Mouse (Mus musculus) frontal cortex, postnatal 14 days (tissue): ENCODE results near the gene Tlnrd1.
"Not testable (repeated sequence)": the region's sequence is repeated elsewhere in the genome, so short reads cannot be mapped to it uniquely, and the experiment has no call there.

Source experiments
- DNase-seq, 2 experiments: peaks; one replicate each; pipeline ENCODE4 v3.0.0; 2022; ENCODE audit warnings: low spot score in 2 of 2

Tlnrd1 gene

DNA sequence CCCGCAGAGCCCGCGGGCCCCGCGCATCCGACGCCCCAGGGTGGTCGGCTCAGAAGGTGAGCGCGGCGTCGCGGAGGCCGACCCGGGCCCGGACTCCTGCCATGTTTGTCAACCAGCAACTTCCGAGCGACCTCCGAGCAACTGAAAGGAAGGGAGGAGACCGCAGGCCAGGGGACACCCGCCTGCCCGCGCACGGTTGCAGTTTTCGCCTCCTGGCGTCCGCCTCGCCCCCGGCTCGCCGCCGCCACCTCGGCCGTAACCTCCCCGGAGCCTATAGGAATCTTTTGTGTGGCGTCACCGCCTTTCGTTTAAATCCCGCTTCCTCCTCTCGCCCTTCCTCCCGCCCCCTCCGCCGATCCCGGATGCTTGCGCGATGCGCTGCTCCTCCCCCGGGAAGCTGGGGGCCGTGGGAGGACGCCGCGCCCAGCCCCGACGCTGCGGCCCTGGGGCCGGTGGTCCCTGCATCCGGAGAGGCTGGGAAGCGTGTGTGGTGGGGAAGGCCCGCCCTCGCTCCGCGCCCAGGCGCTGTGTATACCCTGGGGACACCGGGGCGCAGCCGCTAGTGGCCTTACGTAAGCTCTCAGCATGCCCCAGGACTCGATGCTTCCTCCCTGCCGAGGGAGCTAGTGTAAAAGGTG lies at the start of gene Tlnrd1, which contains the start of gene Mesd:
TSS of gene Tlnrd1 (minus strand) at position 285 of the 638 bp plus-strand sequence.
TSS of gene Mesd (plus strand) at position 446 of the 638 bp plus-strand sequence.
- DNase-seq = peak; percentile 87 to 88

DNA sequence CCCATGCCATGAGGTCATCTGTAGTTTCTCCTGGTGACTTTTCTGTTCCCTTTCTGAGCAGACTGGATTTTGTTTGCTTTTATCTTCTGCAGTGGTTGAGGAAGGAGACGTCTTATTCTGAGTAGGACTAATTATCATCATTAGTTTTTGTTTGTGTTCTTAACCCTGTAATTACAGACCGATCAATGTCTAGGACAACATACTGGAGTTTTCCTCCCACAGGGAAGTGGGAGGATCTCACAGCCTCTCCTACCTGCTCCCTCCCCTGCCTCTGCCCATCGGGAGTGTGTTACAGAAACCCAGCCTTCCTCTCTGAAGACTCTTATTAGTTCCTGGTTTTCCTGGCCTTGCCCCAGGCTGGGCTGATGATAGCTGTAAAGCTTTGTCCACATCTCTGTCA lies 37.5 kb upstream of the Tlnrd1 start:
- DNase-seq = no peak

DNA sequence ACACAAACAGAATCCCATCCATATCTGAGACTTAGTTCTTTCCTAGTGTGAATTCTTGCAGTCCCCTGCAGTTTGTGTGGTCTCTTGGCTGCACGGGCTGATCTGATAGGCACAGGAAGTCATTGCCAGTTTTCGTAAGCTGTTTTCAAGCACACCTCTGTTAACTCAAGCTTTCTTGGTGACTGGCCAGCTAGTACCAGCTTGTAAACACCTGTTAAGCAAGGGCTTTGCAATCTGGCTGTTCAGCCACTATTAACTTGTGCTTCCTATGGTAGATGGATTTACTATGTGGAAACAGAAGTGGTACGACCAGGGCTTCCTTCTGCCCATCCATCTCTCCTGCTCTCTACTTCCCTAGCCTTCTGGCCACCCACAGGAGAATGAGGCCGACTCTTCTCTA lies 36.1 kb upstream of the Tlnrd1 start:
- DNase-seq = no peak

DNA sequence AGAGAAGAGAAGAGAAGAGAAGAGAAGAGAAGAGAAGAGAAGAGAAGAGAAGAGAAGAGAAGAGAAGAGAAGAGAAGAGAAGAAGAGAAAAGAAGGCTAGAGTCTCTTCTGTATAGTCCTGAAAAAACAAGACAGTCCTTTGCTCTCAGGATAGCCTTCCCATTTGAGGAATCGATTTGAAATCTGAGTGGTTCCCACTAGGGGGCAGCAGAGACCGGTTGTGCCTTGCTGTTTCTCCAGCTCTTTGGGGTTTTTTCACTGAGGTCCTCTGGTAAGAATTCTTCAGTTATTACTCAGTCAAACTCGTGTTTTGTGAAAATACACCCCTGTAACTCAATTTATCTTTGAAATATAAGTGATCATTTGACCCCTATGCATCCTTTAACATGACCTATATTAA lies 30.5 kb upstream of the Tlnrd1 start:
- DNase-seq = peak; percentile 56 to 90

DNA sequence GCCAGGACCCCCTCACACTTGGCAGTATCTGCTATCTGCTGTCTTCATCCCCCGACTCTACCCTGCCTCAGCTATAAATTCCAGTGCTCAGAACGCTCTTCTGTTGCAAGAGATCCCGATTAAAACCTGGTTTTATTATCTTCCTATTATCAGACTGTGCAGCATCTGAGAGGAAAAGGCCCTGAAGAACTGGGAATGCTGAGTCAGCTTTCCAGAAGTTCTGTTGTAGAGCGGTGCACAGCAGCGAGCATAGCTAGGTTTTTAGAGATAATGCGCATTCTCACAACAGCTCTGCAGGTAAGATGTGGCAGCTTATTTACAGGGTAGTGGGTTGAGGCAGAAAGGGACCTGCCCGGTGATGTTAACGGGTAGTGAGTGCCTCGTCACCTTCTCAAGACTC lies 29.9 kb upstream of the Tlnrd1 start:
- no peak for DNase-seq

DNA sequence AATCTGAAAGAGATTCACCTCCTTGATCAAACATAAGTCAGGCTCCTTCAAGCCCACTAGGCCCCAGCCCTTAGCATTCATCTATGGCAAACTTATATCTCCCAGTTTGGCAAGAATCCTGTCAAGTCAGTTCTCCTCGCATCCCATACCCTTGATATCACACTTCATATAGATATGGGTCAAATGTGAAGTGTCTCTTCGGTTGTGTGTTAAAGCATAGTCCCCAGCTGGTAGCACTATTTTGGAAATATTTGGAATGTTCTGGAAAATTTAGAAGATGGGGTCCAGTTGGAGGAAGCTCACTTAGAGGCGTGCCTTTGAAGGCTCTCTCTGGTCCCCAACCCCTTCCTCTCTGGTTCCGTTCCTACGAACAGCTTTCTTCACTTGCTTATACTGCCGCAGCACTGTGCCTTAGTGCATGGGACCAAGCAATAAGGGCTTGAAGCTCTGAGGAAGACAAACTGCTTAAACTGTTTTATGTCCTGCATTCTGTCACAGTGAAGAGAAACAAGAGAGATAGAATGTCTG lies 29.4 kb upstream of the Tlnrd1 start:
- no peak for DNase-seq

DNA sequence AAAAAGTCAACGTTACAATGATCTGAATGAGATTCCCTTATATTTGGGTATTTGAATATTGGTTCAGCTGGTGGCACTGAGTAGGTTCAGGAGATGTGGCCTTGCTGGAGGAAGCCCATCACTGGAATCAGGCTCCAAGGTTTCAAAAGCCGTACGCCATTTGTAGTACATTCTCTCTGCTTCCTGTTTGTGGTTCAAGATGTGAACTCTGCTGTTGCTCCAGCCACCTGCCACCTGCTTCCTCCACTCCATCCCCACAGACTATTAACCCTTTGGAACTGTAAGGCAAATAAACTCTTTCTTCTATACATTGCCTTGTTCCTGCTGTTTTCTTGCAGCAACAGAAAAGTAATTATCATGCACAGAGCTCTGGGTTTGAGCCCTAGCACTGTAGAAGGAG lies 27.8 kb upstream of the Tlnrd1 start:
- no peak for DNase-seq

DNA sequence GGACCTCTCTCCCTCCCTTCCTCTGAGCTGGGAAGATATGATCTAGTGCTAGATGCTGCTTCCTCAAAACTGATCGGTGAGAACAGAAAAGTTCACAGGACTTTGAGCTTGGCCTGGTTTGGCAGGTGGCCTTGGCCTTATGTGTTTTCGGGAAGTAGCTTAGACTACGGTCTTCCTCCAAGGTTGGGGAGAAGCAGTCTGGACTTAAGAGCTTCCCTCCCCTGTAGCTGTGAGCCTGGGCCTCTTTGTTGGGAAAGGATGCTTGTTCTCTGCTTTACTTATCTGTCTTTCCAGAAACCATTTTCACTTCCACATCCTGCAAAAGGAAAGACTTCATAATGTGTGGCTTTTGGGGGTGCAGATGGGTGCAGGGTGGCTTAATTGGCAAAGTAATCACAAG lies 20.7 kb upstream of the Tlnrd1 start:
- no peak for DNase-seq

DNA sequence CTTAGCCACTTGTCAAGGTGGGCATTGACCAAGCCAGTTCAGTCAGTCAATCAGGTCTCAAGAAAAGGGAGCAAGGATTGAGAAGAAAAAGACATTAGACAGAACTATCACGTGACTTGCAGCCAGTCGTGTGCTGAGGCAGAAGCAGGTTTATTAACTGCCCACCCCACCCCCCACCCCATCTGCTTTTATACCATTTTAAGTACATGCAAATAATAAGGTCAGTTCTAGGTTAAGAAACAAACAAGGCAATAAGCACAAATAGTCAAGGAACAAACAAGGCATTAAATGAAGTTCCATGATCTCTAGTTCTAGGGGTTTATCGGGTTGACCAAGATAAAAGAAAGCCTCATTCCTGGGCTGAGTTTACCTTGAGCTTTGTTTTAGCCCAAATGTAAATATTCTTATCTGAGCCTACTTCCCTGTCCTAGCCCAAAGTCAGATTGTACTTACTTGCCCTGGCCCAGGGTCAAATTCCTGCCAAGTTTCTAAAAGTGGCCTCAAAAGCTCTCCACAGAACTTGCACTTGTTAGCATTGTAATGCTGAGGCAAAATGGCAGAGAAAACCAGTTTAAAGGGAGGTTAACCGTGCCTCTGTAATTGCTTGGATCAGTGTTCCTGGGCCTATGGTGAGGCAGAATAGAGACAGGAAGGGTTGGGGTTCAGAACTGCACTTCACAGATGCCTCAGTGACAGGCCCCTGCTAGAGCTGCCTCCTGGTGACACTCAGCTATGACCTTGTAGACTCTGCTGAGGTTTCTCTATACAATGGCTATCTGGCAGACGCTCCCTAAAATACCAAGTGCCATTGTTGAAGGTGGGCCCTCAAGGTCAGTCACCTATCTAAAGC lies 18.4 kb upstream of the Tlnrd1 start:
- no peak for DNase-seq

DNA sequence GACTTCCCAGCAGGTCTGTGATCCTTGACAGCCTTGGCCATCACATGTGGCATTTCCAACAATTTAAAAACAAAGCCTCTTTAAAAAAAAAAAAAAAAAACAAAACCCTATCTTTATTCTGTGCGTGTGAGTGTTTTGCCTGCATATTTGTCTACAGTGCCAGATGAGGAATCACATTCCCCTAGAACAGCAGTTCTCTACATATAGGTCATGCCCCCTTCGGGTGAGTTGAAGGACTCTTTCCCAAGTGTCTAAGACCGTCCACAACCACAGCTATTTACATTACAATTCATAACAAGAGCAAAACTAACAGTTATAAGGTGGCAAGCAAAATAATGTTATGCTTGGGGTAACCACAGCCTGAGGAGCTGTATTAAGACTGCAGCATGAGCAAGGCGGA lies 17.3 kb upstream of the Tlnrd1 start:
- no peak for DNase-seq

DNA sequence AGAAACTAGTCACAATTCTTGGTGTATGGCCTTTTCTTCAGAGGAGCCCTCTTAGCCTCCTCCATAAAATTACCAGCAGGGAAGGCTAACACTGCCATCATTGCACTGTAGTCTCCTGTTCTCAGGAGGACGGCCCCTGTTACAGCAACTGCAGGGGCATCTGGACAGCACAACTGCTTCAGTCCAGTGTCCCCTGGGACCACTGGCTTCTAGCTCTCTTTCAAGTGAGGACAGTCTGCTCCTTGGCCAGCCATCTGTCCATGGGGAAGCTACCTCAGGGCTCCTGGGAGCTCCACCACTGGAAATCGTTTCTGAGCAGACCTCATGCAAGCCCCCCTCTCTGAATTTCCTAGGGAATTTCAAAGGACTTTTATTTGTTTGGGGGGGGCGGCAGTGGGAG lies 16.4 kb upstream of the Tlnrd1 start:
- no peak for DNase-seq

DNA sequence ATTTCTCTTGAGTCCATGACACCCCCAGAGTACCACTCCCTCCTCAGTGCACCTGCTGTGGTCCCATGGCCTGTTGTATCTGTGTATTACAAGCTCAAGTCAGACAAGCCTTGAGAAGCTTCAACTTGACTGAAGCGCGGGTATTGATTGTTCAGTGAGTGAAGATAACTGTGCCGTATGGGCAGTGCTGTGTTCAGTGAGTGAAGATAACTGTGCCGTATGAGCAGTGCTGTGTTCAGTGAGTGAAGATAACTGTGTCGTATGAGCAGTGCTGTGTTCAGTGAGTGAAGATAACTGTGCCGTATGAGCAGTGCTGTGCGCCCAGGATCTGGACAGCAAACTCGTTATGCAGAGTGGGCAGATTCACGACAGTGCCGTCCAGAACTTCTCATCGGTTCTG lies 14.2 kb upstream of the Tlnrd1 start:
- DNase-seq = no peak

DNA sequence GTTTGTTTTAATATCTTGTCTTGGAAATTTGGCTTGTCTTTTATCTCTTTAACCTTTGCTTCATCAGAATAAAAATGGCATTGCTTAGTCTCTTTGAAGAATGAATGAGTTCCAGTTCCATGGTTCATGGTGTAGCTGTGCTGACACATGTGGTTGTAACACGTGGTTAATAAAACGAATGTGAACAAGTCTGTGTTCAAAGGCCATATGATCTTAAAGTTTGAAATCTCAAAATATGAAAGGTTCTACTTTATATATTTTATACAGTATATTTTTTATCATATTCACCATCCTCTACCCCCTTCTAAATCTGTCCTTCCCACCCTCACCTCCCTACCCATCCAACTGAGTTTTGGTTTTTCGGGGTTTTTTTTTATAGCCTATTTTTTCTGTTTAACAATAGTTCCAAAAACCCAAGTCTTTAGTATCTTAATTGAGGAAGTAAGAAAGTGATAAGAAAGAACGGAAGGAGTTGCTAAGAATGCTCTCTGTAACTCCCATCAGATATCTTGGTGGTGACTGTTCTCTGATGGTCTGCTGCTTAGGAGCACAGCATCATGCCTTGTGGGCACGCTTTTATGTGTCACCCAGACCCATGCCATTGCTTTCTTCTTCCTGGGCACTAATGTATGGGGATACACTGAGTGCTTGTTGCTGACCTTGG lies 12.1 kb upstream of the Tlnrd1 start:
- DNase-seq = no peak

DNA sequence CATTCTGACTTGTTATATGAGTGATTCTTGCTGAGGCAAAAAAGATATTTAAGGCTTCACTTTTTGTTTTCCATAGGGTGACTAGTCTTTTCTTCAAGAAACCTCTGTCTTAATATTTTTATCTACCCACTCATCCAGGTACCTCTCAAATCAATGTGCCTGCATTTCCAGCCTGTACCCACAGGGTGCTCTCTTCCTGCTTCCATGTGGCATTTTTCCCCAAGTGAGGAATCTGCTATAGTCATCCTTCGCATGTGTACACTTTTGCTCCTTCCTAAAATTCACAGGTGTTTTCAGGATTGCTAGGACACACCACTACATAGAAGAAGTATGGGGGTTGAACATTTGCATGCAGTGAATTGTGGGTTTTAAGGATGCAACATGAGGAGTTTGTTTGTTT lies 10.2 kb upstream of the Tlnrd1 start:
- DNase-seq = no peak

DNA sequence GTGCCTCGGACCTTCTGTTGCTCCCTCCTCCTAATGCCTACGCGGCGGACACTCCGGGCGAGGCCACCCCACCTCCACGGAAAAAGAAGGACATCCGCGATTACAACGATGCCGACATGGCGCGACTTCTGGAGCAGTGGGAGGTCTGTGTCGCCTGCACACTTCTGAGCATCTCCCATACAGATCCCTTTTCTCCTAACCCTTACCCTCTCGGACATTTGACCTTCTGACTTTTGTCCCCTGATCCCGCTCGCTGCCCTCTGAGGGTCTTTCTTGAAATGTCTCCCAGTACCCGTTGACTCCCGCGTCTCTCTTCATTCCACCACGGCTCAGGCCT lies 8.2 kb upstream of the Tlnrd1 start:
- DNase-seq = no peak

DNA sequence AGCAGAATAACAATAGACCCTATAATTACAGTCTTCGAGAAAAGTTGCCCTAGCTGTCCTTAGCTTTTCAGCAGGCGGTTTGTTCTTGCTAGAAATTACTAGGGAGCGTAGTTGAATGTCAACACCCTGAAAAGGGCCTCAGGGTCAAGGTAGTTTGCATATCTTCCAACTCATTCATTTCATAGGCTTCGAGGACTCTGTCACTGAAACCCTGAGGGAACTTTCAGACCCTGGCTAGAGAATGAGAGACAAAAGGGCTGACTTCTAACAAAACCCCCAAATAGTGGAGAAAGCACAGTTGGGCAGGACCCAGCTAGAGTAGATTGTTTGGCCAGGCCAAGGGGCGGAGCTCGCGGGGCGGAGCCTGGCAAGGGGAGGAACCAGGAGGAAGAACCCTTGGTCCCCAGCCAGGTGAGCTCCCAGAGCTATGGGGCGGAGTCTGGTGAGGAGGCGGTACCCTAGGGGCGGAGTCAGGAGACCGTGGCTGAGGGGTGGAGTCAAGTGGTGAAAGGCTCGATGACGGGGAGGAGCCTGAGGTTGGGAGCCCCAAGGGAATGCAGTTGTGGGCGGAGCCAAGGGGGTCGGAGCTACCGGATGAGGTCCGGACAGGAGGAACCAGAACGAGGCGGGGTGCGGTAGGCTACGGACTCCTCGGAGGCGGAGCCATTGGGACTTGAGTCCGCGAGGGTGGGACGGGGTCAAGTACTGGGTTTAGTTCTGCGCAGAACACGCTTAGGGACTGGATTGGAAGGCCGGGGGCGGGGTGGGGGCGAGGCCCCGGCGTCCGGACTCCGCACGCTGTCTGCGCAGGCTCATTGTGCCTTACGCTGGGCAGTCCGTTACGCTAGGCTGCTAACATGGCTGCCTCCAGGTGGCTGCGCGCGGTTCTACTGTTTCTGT lies 7.6 kb upstream of the Tlnrd1 start:
- DNase-seq = peak; percentile 96 to 98

DNA sequence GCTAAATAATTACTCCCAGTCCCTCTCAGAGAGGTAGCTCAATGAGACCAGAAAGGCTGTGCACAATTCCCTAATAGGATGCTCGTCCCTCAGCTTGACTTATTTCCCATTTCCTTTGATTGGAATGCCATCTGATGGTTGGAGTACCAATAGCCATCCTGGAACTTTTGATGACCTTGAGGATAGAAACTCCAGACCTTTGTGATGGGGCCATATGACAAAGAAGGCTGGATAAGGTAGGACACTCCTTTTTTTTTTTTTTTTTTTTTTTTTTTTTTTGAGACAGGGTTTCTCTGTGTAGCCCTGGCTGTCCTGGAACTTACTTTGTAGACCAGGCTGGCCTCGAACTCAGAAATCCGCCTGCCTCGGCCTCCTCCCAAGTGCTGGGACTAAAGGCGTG lies 5.8 kb upstream of the Tlnrd1 start:
- DNase-seq = not testable (repeated sequence)

DNA sequence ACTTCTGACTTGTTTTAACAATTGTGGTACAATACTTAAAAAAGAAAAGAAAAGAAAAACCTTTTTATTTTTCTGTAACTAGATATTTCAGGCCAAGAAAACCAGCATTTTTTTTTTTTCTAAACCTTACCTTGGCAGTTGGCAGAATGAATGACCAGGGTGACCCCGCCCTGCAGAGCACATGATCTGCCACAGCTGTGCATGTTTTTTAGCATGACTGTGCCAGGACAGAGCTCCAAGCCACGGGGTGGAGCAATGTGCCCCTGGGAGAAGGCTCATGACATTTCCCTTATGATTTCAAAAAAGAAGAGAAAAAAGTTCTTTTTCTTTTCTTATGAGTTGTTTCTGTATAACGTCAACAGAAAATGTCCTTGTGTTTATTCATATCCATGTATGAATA lies 5.3 kb upstream of the Tlnrd1 start:
- DNase-seq = no peak

DNA sequence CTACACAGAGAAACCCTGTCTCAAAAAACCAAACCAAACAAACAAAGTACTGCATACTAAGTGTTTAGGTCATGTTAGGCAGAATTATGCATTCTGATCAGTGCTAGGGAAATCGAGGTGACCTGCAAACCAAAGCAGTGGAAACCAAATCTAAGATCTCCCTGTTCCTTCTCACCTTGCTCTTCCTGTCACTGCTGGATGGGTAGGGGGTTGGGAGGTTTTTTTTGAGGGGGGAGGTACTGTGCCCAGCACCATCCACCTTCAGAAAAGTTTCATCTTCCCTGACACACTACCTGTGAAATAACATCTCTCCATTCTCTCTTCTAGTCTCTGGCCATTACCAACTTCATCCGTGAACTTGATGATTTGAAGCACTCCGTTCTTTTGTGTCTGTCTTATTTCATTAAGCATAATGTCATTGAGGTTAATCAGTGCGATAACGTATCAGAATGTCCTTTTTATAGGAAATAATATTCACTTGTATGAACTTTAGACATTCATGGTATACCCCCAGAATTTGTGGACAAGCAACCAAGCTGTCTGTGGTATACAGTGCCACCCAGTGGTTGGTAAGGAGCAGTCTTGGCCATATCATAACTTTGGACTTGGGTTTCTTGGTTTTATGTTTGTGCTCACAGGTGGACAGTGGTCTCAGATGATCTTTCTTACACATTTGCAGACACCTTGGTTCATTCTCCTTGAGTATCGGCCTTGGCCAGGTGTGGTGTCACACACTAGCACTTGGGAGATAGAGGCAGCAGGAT lies 2.4 kb upstream of the Tlnrd1 start:
- DNase-seq = no peak

DNA sequence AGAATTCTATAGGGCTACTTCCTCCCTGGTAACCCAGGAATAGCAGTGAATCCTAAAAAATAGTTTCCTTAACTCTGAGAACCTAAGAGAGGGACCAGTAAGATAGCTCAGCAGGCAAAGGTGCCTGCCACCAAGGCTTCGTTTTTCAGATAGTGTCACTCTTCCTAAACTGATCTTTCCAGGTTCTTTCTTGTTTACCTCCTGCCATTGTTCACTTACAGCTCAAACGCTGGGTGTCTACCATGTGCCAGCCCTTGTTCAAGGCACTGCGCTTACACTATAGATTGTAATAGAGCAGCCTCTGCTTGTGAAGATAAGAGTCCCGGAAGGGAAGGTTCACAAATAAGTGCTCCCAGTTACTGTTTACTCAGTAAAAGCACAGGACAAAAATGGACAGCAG lies 1.7 kb upstream of the Tlnrd1 start:
- DNase-seq = no peak
